Mouse (Mus musculus) lung, postnatal 0 days (tissue): Measurements from ENCODE around the gene Ankrd55.

Experiments
- CTCF ChIP-seq: IDR thresholded peaks from 2 replicates; pipeline ENCODE4 v1.5.1; 2016; ENCODE audit warnings: antibody characterized with exemption, mild to moderate bottlenecking
- EP300 ChIP-seq: IDR thresholded peaks from 2 replicates; pipeline ENCODE4 v1.6.1; 2016; ENCODE audit warnings: antibody characterized with exemption, mild to moderate bottlenecking, control low read depth

- TF ChIP-seq CTCF (no peak), EP300 (no peak)
Observed at GRCm38 (mm10) chr13:112345542-112345941, 57.3 kb downstream of the Ankrd55 start.
